Mouse (Mus musculus) retina, embryonic 14.5 days (tissue): ENCODE measurements around the gene Chmp1a.
A peak's percentile ranks its signal among the peaks of the same experiment; 100 is the strongest.
"Not testable (repeated sequence)": the region's sequence is repeated elsewhere in the genome, so short reads cannot be mapped to it uniquely, and the experiment has no call there.

Experiments
- DNase-seq: peaks from one replicate; pipeline ENCODE4 v3.0.0-alpha.2; 2015; ENCODE audit warnings: low spot score

The Chmp1a gene

DNA sequence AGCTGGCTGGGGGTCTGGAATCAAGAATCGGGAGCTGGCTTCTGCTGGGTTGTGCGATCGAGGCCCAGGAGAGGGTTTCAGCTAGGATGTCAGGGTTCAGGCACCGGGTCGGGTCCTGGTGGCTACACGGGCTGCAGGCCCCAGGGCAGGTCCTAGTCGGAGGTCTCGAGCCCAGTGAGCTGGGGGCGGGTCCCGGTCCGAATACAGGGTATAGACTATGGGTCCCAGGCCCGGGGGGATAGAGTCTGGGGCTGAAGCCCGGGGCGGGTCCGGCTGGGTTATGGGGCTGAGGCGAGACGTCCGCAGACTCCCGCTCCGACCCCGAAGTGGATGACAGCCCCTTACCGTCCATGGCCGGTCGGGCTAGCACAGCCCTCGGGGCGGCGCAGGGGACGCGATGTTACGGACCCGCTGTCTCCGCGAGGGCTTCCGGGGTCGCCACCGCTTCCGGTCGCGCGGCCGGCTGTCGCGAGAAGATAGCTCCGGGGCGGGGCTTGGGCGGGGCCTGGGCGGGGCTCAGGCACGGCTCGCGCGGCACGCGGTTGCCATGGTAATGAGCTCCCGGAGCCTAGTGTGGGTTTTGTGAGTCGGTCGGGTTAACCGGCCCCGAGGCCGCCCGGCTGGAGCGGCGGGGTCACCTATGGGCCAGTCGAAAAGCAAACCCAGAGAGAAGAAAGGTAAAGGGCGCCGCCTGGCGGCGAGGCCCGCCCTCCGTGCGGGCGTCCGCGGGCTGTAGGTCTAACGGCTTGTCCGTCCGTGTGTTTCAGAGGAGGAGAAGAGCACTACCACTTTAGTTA, at the start of gene Chmp1a, which contains the start of gene Spata33:
Chmp1a (minus strand) TSS at position 443 of the 797 bp plus-strand sequence.
Spata33 (plus strand) TSS at position 512 of the 797 bp plus-strand sequence.
- DNase-seq: peak; percentile 99

DNA sequence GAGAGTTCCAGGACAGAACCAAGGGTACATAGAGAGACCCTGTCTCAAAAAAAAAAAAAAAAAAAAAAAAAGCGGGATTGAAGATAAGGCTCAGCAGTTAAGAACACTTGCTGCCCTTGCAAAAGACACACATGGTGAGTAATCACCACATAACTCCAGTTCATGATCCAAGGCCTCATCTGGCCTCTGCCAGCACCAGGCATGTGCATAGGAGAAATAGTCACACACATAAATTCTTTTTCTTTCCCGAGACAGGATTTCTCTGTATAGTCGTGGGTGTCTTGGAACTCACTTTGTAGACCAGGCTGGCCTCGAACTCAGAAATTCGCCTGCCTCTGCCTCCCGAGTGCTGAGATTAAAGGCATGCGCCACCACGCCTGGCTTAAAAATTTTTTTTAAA, 45.0 kb upstream of the Chmp1a start:
- DNase-seq: not testable (repeated sequence)

- no peak for DNase-seq
These were observed 44.6 kb upstream of the Chmp1a start for GRCm38 (mm10) chr8:123257114-123257513.

GRCm38 (mm10) chr8:123255170-123255569, 42.6 kb upstream of the Chmp1a start:
- no peak for DNase-seq

DNA sequence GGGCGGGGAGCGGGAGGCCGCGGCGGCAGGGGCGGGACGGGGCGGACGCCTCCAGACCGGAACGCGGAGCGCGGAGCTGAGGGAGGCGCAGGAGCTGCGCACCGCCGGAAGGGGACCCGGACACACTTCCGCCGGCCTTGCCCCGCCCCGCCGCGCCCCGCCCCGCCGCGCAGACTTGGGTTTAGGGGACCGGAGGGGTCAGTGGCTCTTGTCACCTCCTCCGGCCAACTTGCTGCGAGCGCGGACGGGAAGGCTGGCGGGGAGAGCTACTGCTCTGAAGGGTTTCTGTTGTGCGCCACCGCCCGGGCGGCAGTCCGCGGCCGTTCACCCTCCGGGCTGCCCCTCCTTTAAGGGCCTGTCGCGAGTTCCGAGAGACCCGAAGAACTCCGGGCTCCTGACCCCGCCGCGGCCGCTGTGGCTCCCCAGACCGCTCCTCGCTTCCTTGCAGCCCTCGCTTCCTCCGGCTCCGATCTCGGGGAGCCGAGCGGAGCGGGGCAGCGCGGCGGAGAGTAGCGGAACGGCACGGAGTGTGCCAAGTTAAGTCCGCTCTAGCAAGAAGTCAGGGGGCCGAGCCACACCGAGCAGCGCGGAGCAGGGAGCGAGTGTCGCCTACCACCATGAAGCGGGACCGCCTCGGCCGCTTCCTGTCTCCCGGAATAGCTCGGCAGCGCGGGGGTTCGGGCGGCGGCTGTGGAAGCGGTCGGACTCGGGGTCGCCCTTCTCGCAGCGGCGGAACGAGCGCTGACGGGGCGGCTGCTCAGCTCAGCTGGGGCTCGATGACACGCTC, 41.7 kb upstream of the Chmp1a start, which contains the start of the genes Zfp276 and Vps9d1:
Zfp276 (plus strand) TSS at position 97 of the 787 bp plus-strand sequence.
Vps9d1 (minus strand) TSS at position 250 of the 787 bp plus-strand sequence.
- DNase-seq: peak; percentile 85

- peak; percentile 38 for DNase-seq
These were observed 41.0 kb upstream of the Chmp1a start for GRCm38 (mm10) chr8:123253451-123254098.

DNA sequence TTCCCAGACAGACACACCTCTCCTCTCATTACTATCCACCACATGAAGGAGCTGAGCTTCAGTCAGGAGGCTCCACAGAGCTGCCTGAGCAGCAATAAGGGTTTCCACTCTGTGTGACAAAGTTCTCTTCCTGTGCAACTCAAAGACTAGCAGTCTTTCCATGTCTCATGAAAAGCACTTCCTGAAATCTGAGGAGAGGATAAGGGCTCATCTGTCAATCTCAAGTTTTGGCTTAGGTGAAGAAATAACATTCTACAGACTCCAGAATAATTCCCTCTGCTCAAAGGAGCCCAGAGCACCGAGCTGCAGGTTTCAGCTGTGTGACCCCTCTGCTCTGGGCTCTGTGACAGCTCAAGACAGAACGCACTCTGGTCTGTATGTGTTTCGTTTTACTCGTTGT, 40.4 kb upstream of the Chmp1a start:
- no peak for DNase-seq

DNA sequence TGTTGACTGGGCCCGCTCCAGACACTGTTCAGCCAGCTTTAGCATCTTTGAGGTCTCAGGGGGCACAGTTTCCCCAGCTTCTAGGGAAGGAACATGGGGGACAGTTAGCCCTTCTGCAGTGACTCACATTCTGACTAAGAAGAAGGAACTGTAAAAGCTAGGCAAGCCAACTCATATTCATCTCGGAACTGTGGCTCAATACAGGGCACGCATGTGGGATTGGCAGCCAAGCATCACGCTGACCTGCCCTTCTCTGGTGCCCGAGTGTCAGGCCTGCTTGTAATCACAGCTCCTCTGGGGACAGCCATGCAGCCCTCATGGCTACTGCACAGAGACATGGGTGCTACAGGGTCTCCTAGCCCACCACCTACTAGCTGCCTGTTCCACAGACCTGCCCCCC, 38.4 kb upstream of the Chmp1a start:
- DNase-seq: no peak

DNA sequence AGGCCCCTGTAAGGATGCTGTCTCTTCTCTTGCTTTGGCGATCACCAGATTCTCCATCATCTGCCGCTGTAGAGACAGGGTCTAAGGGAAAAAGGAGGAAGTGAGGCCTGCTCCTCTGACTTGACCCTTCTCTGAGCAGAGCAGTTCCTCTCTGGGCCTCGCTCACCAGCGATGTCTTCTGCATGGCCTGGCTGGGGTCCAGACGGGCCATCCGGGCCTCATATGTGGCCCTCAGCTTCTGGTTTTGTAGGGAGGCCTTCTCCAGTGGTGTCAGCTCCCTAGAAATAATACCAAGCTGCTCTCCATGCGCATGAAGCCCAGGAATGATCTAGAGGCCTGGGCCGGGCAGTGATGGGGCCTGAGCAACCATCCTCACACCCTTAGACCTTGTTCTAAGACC, 36.0 kb upstream of the Chmp1a start:
- no peak for DNase-seq

DNA sequence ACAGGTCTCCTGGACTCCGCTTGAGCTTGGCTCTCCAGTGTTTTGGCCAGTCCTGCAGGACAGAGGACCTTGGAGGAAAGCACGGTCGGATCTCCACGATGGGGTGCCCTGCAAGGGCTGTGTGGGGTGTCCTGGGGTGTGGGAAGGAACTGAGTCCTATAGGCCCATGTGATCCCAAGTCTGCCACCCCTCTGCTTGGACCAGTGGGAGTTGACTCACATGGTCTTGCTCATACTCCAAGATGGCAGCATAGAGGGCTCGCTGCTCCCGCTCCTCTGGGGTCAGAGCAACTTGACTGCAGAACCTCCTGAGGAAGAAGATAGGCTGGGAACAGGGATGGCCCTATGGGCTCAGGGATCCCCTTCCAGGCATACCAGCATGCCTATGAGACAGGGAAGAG, 35.2 kb upstream of the Chmp1a start:
- DNase-seq: no peak

- DNase-seq: no peak
These were observed 33.0 kb upstream of the Chmp1a start for GRCm38 (mm10) chr8:123245543-123245942.

DNA sequence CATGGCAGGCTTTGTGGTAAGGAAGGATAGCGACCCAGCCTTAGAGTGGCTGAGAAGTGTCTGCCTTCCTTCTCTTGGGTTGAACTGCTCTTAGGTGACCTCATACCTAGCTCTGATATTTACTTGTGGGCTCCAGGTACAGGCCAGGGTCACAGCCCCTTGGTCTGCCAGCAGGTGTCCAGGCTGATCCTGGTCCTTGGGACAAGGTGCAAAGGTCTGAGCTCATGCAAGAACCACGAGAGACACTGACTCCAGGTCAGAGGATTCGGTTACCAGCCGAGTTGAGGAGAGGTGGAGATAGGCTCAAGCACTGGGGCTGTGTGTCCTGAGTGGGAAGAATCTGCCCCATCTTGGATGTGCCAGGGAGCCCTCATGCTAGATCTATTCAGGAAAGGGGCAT, 31.8 kb upstream of the Chmp1a start:
- no peak for DNase-seq

GRCm38 (mm10) chr8:123243053-123243452, 30.5 kb upstream of the Chmp1a start:
- DNase-seq: no peak

DNA sequence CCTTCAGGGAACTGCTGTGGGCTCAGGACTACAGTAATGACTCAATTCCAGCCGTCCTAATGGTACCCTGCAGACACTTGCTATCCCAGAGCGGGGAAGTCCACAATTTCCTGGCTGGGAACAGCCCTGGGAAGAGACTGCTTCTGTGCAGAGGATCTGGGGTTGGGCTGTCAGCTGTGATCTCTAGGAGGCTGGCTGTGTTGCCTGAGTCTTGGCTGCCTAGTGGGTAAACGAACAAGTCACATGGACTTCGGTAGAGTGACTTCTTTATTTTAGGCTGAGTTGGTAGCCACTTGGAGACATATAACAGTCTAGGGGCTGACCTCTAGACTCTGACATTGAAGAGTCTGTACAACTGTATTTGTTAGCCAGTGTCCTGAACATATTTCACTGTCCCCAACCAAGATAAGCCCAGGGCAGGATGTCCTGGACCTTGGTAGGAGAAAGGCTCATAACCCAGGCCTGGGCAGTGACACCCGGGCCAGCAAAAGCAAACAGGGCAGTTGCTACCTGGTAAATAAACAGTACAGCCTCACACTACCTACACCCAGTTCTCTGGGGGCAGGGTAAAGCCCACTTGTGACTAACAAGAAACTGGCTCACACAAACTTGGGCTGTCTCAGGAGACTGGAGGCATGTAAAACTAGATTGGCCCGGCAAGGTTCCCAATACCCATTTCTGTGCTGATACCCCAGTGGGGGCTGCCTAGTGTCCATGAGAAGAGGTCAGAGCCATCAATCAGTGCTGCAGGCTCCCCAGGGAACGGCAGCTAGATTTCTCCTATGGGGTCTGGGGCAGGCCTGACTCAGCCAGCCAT, 29.8 kb upstream of the Chmp1a start:
- DNase-seq: no peak

GRCm38 (mm10) chr8:123239398-123239797, 26.8 kb upstream of the Chmp1a start:
- DNase-seq: no peak

- peak; percentile 89 for DNase-seq
These were observed 23.2 kb upstream of the Chmp1a start, which contains the start of gene Spata2l for GRCm38 (mm10) chr8:123235520-123236497. TSS of gene Spata2l (minus strand) at chr8:123236233.

DNA sequence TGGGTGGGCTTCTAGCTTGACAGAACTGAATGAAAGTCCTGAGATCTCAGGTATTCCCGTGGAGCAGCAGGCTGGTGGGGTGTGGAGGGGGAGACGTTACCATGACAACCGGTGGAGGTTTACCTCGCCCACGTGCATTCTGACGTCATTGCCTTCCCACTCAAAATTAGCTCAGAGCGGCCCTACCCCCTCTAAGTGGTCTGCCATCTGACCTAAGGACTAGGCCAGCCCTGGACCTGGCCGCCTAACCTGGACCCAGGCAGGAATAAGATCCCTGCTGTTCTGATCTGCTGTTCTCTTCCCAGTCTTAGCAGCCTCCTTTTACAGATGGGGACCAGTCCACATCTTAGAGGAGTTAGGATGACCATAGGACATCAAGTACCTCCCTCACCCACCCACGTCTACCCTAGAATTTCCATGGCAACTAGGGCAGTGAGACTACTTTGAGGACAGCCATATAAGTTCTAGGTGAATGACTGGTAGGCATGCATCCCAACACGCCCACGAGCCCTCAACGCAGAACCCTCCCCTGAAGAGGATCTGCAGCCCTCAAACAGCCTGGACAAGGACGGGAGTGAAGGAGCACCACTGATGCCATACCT, 22.5 kb upstream of the Chmp1a start:
- DNase-seq: peak; percentile 46

- DNase-seq: no peak
These were observed 21.2 kb upstream of the Chmp1a start for GRCm38 (mm10) chr8:123233760-123234159.

DNA sequence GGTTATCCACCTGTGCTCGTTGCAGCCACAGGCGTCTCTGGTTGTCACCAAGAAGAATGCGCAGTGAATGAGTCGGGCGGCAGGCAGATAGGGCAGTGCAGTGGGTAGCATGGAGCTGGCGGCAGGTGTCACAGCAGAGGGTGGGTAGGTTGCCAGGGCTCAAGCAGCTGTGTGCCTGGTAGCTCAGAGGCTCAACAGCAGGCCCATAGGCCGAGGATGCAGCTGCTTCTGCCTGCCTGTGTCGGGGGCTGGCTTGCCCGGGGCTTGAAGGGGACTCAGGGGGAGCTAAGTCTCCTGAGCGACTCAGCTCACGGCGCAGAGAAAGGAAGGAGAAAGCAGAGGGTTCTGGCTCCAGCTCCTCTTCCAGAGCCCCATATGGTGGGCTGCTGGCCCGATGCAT, 20.7 kb upstream of the Chmp1a start:
- no peak for DNase-seq

DNA sequence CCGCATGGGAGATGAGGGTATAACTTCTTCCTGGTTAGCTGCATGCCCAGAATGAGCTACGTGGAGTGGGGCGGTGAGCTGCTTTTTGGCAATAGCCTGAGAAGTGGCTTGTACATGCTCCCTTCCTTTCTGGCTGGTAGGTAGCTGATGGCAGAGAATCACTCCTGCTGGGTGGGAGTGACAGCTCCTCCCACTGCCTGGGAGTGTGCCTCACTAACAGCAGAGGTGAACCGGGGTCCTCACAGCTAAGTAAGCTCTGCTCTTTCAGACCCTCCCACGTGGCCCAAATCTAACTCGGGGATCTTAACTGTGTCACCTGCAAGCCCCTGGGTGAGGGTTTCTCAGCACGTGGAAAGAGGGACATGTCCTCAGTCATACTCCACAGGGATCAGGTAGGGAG, 20.0 kb upstream of the Chmp1a start:
- DNase-seq: no peak
